Mouse (Mus musculus) intestine, postnatal 0 days (tissue): Measurements from ENCODE around the gene Slc16a14. TPM values are rescaled to one million over a fixed set of nuclear protein-coding genes. Genes with fewer than 3 reads are reported as not detected.

Source experiments
- ATAC-seq: fragments of 200-750 bp; cut with Nextera tagmentation; 2 replicates; pipeline ENCODE4 v1.8.0; 2017; ENCODE audit warnings: mild to moderate bottlenecking, moderate TSS enrichment, moderate library complexity
- H3K27ac ChIP-seq: fragments of 300-500 bp; sonication (generic); 2 replicates; pipeline ENCODE4 v1.5.1; 2014; ENCODE audit warnings: mild to moderate bottlenecking, low read depth, low read length, moderate library complexity
- H3K27me3 ChIP-seq: fragments of 300-500 bp; sonication (generic); replicated peaks from 2 replicates; pipeline ENCODE4 v1.6.1; 2014; ENCODE audit warnings: low read length, mixed read lengths; ENCODE audit not compliant: control insufficient read depth, insufficient read depth
- H3K36me3 ChIP-seq: fragments of 300-500 bp; sonication (generic); 2 replicates; pipeline ENCODE4 v1.6.1; 2014; ENCODE audit warnings: mild to moderate bottlenecking, moderate library complexity; ENCODE audit not compliant: control insufficient read depth, insufficient read depth
- H3K4me1 ChIP-seq: fragments of 300-500 bp; sonication (generic); replicated peaks from 2 replicates; pipeline ENCODE4 v1.6.1; 2014; ENCODE audit warnings: antibody characterized with exemption, low read length, mixed read lengths; ENCODE audit not compliant: control insufficient read depth, insufficient read depth
- H3K4me2 ChIP-seq: fragments of 300-500 bp; sonication (generic); replicated peaks from 2 replicates; pipeline ENCODE4 v1.6.1; 2014; ENCODE audit warnings: low read depth, mild to moderate bottlenecking, moderate library complexity
- H3K4me3 ChIP-seq: fragments of 300-500 bp; sonication (generic); 2 replicates; pipeline ENCODE4 v1.5.1; 2014; ENCODE audit warnings: low read depth, low read length
- H3K9ac ChIP-seq: fragments of 300-500 bp; sonication (generic); 2 replicates; pipeline ENCODE4 v1.6.1; 2014; ENCODE audit warnings: mild to moderate bottlenecking, low read depth, low read length
- H3K9me3 ChIP-seq: fragments of 300-500 bp; sonication (generic); 2 replicates; pipeline ENCODE4 v1.6.1; 2016; ENCODE audit warnings: mixed run types; ENCODE audit not compliant: control insufficient read depth
- CTCF ChIP-seq: sonication (generic); IDR thresholded peaks from 2 replicates; pipeline ENCODE4 v1.5.1; 2016; ENCODE audit warnings: low read depth, mild to moderate bottlenecking, control low read depth, antibody characterized with exemption, moderate library complexity
- WGBS: fragments of 180-500 bp; shearing (Covaris S2); extraction: QIAGEN DNeasy Blood & Tissue Kit; methylation state at CpG from one replicate; pipeline ENCODE4 v1.1.7; 2014; 5-methylcytosine and 5-hydroxymethylcytosine counted together
- polyA plus RNA-seq: library from polyadenylated mRNA; unstranded; fragments of >200 nt; fragmentation: Nextera tagmentation; extraction: Ambion mirVana; gene quantifications from 2 replicates; pipeline ENCODE4 v1.2.1, GENCODE M21; 2015

The Slc16a14 gene
- polyA plus RNA-seq, 1 experiment from 2014 or later = 0.04 TPM

GRCm38 (mm10) chr1:84923432-84923831 lies 11.5 kb downstream of the Slc16a14 start:
- 75% methylated on average over 2 of the region's 2 CpGs for whole genome bisulfite sequencing

GRCm38 (mm10) chr1:84918865-84919264 lies 16.1 kb downstream of the Slc16a14 start:
- Histone ChIP-seq H3K4me2 (no peak overlapping the region), H3K27ac (no peak overlapping the region), H3K4me1 (no peaks in the 10 kb centered on the region), H3K9me3 (no peaks in the 10 kb centered on the region), H3K36me3 (no peaks in the 10 kb centered on the region), H3K27me3 (no peaks in the 10 kb centered on the region), H3K9ac (no peak overlapping the region), H3K4me3 (no peak overlapping the region)
- 89% methylated on average over 3 of the region's 3 CpGs for WGBS
- no peak for ATAC-seq
- TF ChIP-seq CTCF = no peak

More at GRCm38 (mm10) chr1:84923432-84923831, 11.5 kb downstream of the Slc16a14 start:
- H3K4me3 ChIP-seq = no peak overlapping the region
- H3K4me1 ChIP-seq = no peaks in the 10 kb centered on the region
- H3K4me2 ChIP-seq = no peak overlapping the region
- no peak overlapping the region for H3K9ac ChIP-seq
- no peaks in the 10 kb centered on the region for H3K36me3 ChIP-seq
- no peak for TF ChIP-seq CTCF
- H3K9me3 ChIP-seq = no peaks in the 10 kb centered on the region
- ATAC-seq = no peak
- H3K27me3 ChIP-seq = no peaks in the 10 kb centered on the region
- H3K27ac ChIP-seq = no peak overlapping the region

- Histone ChIP-seq H3K4me3 (no peak overlapping the region), H3K4me2 (no peak overlapping the region), H3K36me3 (no peaks in the 10 kb centered on the region), H3K9me3 (no peaks in the 10 kb centered on the region), H3K27me3 (no peaks in the 10 kb centered on the region), H3K4me1 (no peaks in the 10 kb centered on the region), H3K27ac (no peak overlapping the region), H3K9ac (no peak overlapping the region)
- 74% methylated on average over 4 of the region's 4 CpGs for WGBS
- no peak for TF ChIP-seq CTCF
- ATAC-seq = no peak
Measured at GRCm38 (mm10) chr1:84915010-84915409, 19.9 kb downstream of the Slc16a14 start.

- no peaks in the 10 kb centered on the region for H3K36me3 ChIP-seq
- no peak overlapping the region for H3K4me3 ChIP-seq
- H3K4me2 ChIP-seq = no peak overlapping the region
- 90% methylated on average over 11 of the region's 11 CpGs for WGBS
- TF ChIP-seq CTCF = no peak
- H3K9me3 ChIP-seq = no peaks in the 10 kb centered on the region
- H3K27me3 ChIP-seq = no peaks in the 10 kb centered on the region
- ATAC-seq = no peak
- no peak overlapping the region for H3K27ac ChIP-seq
- no peak overlapping the region for H3K9ac ChIP-seq
- no peaks in the 10 kb centered on the region for H3K4me1 ChIP-seq
Measured at GRCm38 (mm10) chr1:84912571-84912970, 22.4 kb downstream of the Slc16a14 start.

GRCm38 (mm10) chr1:84910177-84910804 lies 24.6 kb downstream of the Slc16a14 start:
- no peak overlapping the region for H3K4me3 ChIP-seq
- H3K4me2 ChIP-seq = no peak overlapping the region
- no peaks in the 10 kb centered on the region for H3K4me1 ChIP-seq
- H3K9me3 ChIP-seq = no peaks in the 10 kb centered on the region
- H3K27me3 ChIP-seq = no peaks in the 10 kb centered on the region
- TF ChIP-seq CTCF = no peak
- 79% methylated on average over 8 of the region's 8 CpGs for WGBS
- ATAC-seq = no peak
- H3K9ac ChIP-seq = no peak overlapping the region
- no peak overlapping the region for H3K27ac ChIP-seq
- H3K36me3 ChIP-seq = no peaks in the 10 kb centered on the region

GRCm38 (mm10) chr1:84904467-84904866 lies 30.5 kb downstream of the Slc16a14 start:
- ATAC-seq = no peak
- Histone ChIP-seq H3K9ac (no peak overlapping the region), H3K4me2 (no peak overlapping the region), H3K9me3 (no peaks in the 10 kb centered on the region), H3K27me3 (no peaks in the 10 kb centered on the region), H3K4me3 (no peak overlapping the region), H3K4me1 (no peaks in the 10 kb centered on the region), H3K36me3 (no peaks in the 10 kb centered on the region), H3K27ac (no peak overlapping the region)
- WGBS = 90% methylated on average over 2 of the region's 2 CpGs
- TF ChIP-seq CTCF = no peak
